Mouse (Mus musculus): ENCODE results near the gene Maml3. TPM values are rescaled to one million over a fixed set of nuclear protein-coding genes. Genes with fewer than 3 reads are reported as not detected.

The Maml3 gene
- total and polyA plus RNA-seq, 3 experiments = 0.81 to 1.8 (median 0.98) TPM

GRCm38 (mm10) chr3:51672631-51673030 lies 432.2 kb downstream of the Maml3 start:
- Histone ChIP-seq H3K27ac (ENCODE audit: insufficient read depth, low read depth) (no peak overlapping the region), H3K79me2 (replicated peaks; ENCODE audit: control insufficient read depth, extremely low read depth, insufficient read depth, poor library complexity, severe bottlenecking) (no peaks in the 10 kb centered on the region), H3K9ac (ENCODE audit: insufficient read depth, low read depth) (no peak overlapping the region), H3K4me1 (ENCODE audit: control insufficient read depth in 1 of 2, insufficient read depth in 2 of 2) (peaks cover 34 to 64% of the 10 kb centered on the region in 2 experiments), H3K9me3 (replicated peaks; ENCODE audit: low read length) (no peaks in the 10 kb centered on the region), H3K27me3 (replicated peaks) (no peaks in the 10 kb centered on the region), H3K4me2 (ENCODE audit: insufficient read depth, low read depth, poor library complexity, severe bottlenecking) (no peak overlapping the region), H3K4me3 (replicated peaks in 1 of 3; ENCODE audit: low read depth in 2 of 3, low read length in 2 of 3, poor library complexity in 1 of 3) (no peak overlapping the region), H3K36me3 (replicated peaks in 1 of 2; ENCODE audit: control insufficient read depth in 1 of 2, insufficient read depth in 1 of 2, low read length in 1 of 2) (peaks cover 27 to 89% of the 10 kb centered on the region in 2 experiments)
- dilution Hi-C loops (cut with MboI; ENCODE audit: extremely low pct_ligation_motif_present, extremely low pct_unique_long_range_greater_than_20kb, low sequenced_read_pairs) (no loop called here), in situ Hi-C loops (cut with MboI; ENCODE audit: low pct_ligation_motif_present, low pct_unique_long_range_greater_than_20kb, low sequenced_read_pairs) (loop anchor here (10.0 kb wide), 1 partner anchor 188 kb away; the partner anchor contains the start of gene Rab33b)
- DNase-seq (ENCODE audit: extremely low read depth) = no peak
- no peak for TF ChIP-seq MXI1 (IDR thresholded peaks at IDR 0.05; ENCODE audit: low read depth, low read length)
- TF ChIP-seq CTCF (conservative IDR thresholded peaks at IDR 0.05 in 1 of 2, IDR thresholded peaks at IDR 0.05 in 1 of 2; ENCODE audit: low read depth in 2 of 2, low read length in 2 of 2) = no peak
- TF ChIP-seq SMC3 (IDR thresholded peaks at IDR 0.05; ENCODE audit: low read depth, low read length) = no peak
- TF ChIP-seq TCF12 (IDR thresholded peaks at IDR 0.05; ENCODE audit: low read depth, low read length) = no peak
- TF ChIP-seq MAZ (IDR thresholded peaks at IDR 0.05; ENCODE audit: low read depth, low read length) = no peak
- TF ChIP-seq USF1 (IDR thresholded peaks at IDR 0.05; ENCODE audit: low read depth, low read length) = no peak
- TF ChIP-seq ZMIZ1 (IDR thresholded peaks at IDR 0.05; ENCODE audit: low read depth, low read length) = no peak
- no peak for TF ChIP-seq JUND (conservative IDR thresholded peaks at IDR 0.05; ENCODE audit: low read depth, low read length)
- TF ChIP-seq RAD21 (IDR thresholded peaks at IDR 0.05; ENCODE audit: low read depth, low read length) = no peak

- in situ Hi-C loops (cut with MboI; ENCODE audit: low pct_ligation_motif_present, low pct_unique_long_range_greater_than_20kb, low sequenced_read_pairs) = loop anchor here (10.0 kb wide), 1 partner anchor 186 kb away; the partner anchor contains the start of gene Rab33b
- Histone ChIP-seq H3K9ac (ENCODE audit: insufficient read depth, low read depth) (peak overlapping the region; percentile 18; the same call in 1 of the 2 replicates), H3K36me3 (replicated peaks in 1 of 2; ENCODE audit: control insufficient read depth in 1 of 2, insufficient read depth in 1 of 2, low read length in 1 of 2) (peaks cover 23 to 82% of the 10 kb centered on the region in 2 experiments), H3K4me1 (ENCODE audit: control insufficient read depth in 1 of 2, insufficient read depth in 2 of 2) (peaks cover 34 to 80% of the 10 kb centered on the region in 2 experiments), H3K4me3 (replicated peaks in 1 of 3; ENCODE audit: low read depth in 2 of 3, low read length in 2 of 3, poor library complexity in 1 of 3) (no peak overlapping the region), H3K4me2 (ENCODE audit: insufficient read depth, low read depth, poor library complexity, severe bottlenecking) (peak overlapping the region; percentile 60; the same call in 1 of the 2 replicates), H3K27ac (ENCODE audit: insufficient read depth, low read depth) (peak overlapping the region; percentile 68), H3K79me2 (replicated peaks; ENCODE audit: control insufficient read depth, extremely low read depth, insufficient read depth, poor library complexity, severe bottlenecking) (no peaks in the 10 kb centered on the region), H3K27me3 (replicated peaks) (no peaks in the 10 kb centered on the region), H3K9me3 (replicated peaks; ENCODE audit: low read length) (no peaks in the 10 kb centered on the region)
- TF ChIP-seq MAZ (IDR thresholded peaks at IDR 0.05; ENCODE audit: low read depth, low read length) (peak; percentile 12; the same call in 1 of the 2 replicates), CTCF (conservative IDR thresholded peaks at IDR 0.05 in 1 of 2, IDR thresholded peaks at IDR 0.05 in 1 of 2; ENCODE audit: low read depth in 2 of 2, low read length in 2 of 2) (no peak), NELFE (IDR thresholded peaks at IDR 0.05; ENCODE audit: low read depth, low read length) (0 out of 2 replicates have a peak, but pooled peaks have one; percentile 13)
- dilution Hi-C loops (cut with MboI; ENCODE audit: extremely low pct_ligation_motif_present, extremely low pct_unique_long_range_greater_than_20kb, low sequenced_read_pairs) = no loop called here
- DNase-seq (ENCODE audit: extremely low read depth) = no peak
Measured at GRCm38 (mm10) chr3:51671071-51671469, 433.8 kb downstream of the Maml3 start.

DNA sequence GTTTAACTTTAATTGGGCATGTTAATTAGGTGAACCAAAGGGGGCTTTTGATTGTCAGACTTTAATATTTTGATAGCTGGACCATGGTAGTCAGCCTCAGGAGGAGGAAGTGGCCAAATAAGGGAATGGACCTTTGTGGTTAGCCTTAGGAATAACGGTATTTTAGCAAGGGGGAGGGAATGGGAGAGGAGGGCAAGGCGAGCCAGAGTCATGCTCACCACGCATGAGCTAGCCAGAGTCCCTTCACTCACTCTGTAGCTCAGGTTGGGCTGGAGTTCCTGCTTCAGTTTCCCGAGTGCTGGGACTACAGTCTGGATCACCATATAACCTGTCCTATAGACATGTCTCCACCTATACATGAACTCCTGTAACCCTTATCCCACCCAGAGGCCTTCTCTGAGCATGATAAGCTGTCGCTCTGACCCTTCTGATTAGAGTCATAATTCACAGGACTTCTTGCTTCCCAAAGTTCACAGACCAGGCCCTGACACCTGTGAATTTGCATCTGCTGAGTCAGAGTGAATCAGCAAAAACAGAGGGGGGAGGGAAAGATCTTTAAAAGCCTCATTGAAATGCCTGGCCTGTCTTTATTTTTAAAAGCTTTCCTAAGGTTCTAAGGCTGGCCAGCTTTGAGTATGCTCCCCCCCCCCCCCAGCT lies 434.3 kb downstream of the Maml3 start:
- Histone ChIP-seq H3K79me2 (replicated peaks; ENCODE audit: control insufficient read depth, extremely low read depth, insufficient read depth, poor library complexity, severe bottlenecking) (no peaks in the 10 kb centered on the region), H3K36me3 (replicated peaks in 1 of 2; ENCODE audit: control insufficient read depth in 1 of 2, insufficient read depth in 1 of 2, low read length in 1 of 2) (peaks cover 23 to 82% of the 10 kb centered on the region in 2 experiments), H3K4me1 (ENCODE audit: control insufficient read depth in 1 of 2, insufficient read depth in 2 of 2) (peaks cover 34 to 85% of the 10 kb centered on the region in 2 experiments), H3K9ac (ENCODE audit: insufficient read depth, low read depth) (peak overlapping the region; percentile 18; the same call in 1 of the 2 replicates), H3K9me3 (replicated peaks; ENCODE audit: low read length) (no peaks in the 10 kb centered on the region), H3K4me3 (replicated peaks in 1 of 3; ENCODE audit: low read depth in 2 of 3, low read length in 2 of 3, poor library complexity in 1 of 3) (no peak overlapping the region), H3K4me2 (ENCODE audit: insufficient read depth, low read depth, poor library complexity, severe bottlenecking) (peak overlapping the region; percentile 60), H3K27ac (ENCODE audit: insufficient read depth, low read depth) (peak overlapping the region; percentile 81), H3K27me3 (replicated peaks) (no peaks in the 10 kb centered on the region)
- peak; percentile 89 for DNase-seq (ENCODE audit: extremely low read depth)
- dilution Hi-C loops (cut with MboI; ENCODE audit: extremely low pct_ligation_motif_present, extremely low pct_unique_long_range_greater_than_20kb, low sequenced_read_pairs) (no loop called here), in situ Hi-C loops (cut with MboI; ENCODE audit: low pct_ligation_motif_present, low pct_unique_long_range_greater_than_20kb, low sequenced_read_pairs) (loop anchor here (10.0 kb wide), 1 partner anchor 186 kb away; the partner anchor contains the start of gene Rab33b)
- TF ChIP-seq RCOR1 (conservative IDR thresholded peaks at IDR 0.05; ENCODE audit: low read depth, low read length) = no peak
- no peak for TF ChIP-seq CHD1 (IDR thresholded peaks at IDR 0.05; ENCODE audit: low read depth, low read length)
- TF ChIP-seq ETS1 (conservative IDR thresholded peaks at IDR 0.05; ENCODE audit: low read depth, low read length) = peak; percentile 95
- TF ChIP-seq PAX5 (IDR thresholded peaks at IDR 0.05; ENCODE audit: low read length) = no peak
- no peak for TF ChIP-seq ZNF384 (IDR thresholded peaks at IDR 0.05; ENCODE audit: low read depth, low read length)
- peak; percentile 85 for TF ChIP-seq CHD2 (IDR thresholded peaks at IDR 0.05; ENCODE audit: low read length)
- TF ChIP-seq KAT2A (IDR thresholded peaks at IDR 0.05; ENCODE audit: insufficient replicate concordance, low read length) = no peak
- TF ChIP-seq TCF12 (IDR thresholded peaks at IDR 0.05; ENCODE audit: low read depth, low read length) = peak; percentile 80
- peak; percentile 79 for TF ChIP-seq JUND (conservative IDR thresholded peaks at IDR 0.05; ENCODE audit: low read depth, low read length)
- TF ChIP-seq MXI1 (IDR thresholded peaks at IDR 0.05; ENCODE audit: low read depth, low read length) = 0 out of 2 replicates have a peak, but pooled peaks have one; percentile 29
- peak; percentile 87; the same call in 1 of the 2 replicates for TF ChIP-seq SIN3A (IDR thresholded peaks at IDR 0.05; ENCODE audit: low read length)
- TF ChIP-seq MYC (IDR thresholded peaks at IDR 0.05; ENCODE audit: low read depth, low read length) = no peak
- peak; percentile 91 for TF ChIP-seq GABPA (IDR thresholded peaks at IDR 0.05; ENCODE audit: insufficient replicate concordance, low read depth, low read length)
- no peak for TF ChIP-seq E2F4 (IDR thresholded peaks at IDR 0.05; ENCODE audit: insufficient replicate concordance, low read depth, low read length)
- TF ChIP-seq MAFK (IDR thresholded peaks at IDR 0.05; ENCODE audit: insufficient replicate concordance, low read length) = peak; percentile 100
- no peak for TF ChIP-seq ZKSCAN1 (IDR thresholded peaks at IDR 0.05; ENCODE audit: borderline replicate concordance, low read depth, low read length)

Measured in CH12.LX (cell line).